Mouse (Mus musculus) cerebellum, adult 8-10 months (tissue): ENCODE measurements around the gene 1700034I23Rik.
"Not testable (repeated sequence)": the region's sequence is repeated elsewhere in the genome, so short reads cannot be mapped to it uniquely, and the experiment has no call there.

ENCODE experiments used
- DNase-seq: peaks from one replicate; pipeline ENCODE4 v3.0.0; 2022

1700034I23Rik gene

GRCm38 (mm10) chr3:40902443-40902842, at the start of gene 1700034I23Rik:
1700034I23Rik (minus strand) TSS chr3:40902543.
- DNase-seq, result not testable (repeated sequence)

- no peak for DNase-seq
These were observed 49.0 kb upstream of the 1700034I23Rik start for GRCm38 (mm10) chr3:40951365-40951764.

GRCm38 (mm10) chr3:40950601-40951201, 48.4 kb upstream of the 1700034I23Rik start:
- peak; percentile 55 for DNase-seq

- peak; percentile 64 for DNase-seq
These were observed 47.7 kb upstream of the 1700034I23Rik start for GRCm38 (mm10) chr3:40949903-40950600.

- DNase-seq, result peak; percentile 100
These were observed 47.0 kb upstream of the 1700034I23Rik start, which contains the start of gene Larp1b for GRCm38 (mm10) chr3:40949170-40949902. Larp1b (plus strand) TSS chr3:40949828.

GRCm38 (mm10) chr3:40939019-40939418, 36.7 kb upstream of the 1700034I23Rik start:
- DNase-seq, result no peak

GRCm38 (mm10) chr3:40938592-40938991, 36.2 kb upstream of the 1700034I23Rik start:
- no peak for DNase-seq

- DNase-seq, result no peak
These were observed 35.8 kb upstream of the 1700034I23Rik start for GRCm38 (mm10) chr3:40938189-40938588.

GRCm38 (mm10) chr3:40894336-40894735, 8.0 kb downstream of the 1700034I23Rik start:
- DNase-seq, result peak; percentile 60

- DNase-seq, result peak; percentile 98
These were observed 8.5 kb downstream of the 1700034I23Rik start for GRCm38 (mm10) chr3:40893816-40894258.

GRCm38 (mm10) chr3:40853123-40853738, 49.1 kb downstream of the 1700034I23Rik start:
- not testable (repeated sequence) for DNase-seq
